Mouse (Mus musculus): ENCODE data around the gene Prelid1.

DNA sequence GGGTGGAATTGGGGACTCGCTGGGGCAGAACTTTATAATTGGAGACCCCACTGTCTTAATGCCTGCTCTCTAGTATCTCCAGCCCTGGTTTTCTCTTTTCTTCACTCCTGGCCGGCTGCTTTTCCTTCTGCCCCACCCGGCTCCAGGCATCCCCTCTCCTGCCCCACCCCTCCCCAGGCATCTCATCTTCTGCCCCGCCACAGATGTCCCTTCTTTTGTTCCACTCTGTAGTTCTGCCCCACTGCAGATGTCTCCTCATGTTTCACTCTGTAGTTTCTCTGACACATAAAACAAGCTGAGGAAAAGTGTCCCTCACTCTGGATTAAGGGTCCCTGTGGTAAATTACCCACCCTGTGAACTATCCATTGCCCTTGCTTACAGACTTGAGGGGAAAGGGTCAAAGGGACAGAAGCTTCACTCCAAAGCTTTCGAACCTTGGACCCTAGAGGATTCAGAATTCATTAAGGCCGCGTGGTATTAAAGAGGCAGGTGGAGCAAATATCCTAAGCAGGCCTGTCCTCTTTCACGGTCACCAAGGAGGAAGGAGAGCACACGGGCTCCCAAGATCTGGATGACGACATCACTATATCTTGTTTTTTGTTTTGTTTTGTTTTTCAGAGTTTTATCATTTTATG is 17.2 kb downstream of the Prelid1 start:
- no peak for TF ChIP-seq GATA1 (IDR thresholded peaks at IDR 0.05; ENCODE audit: borderline replicate concordance, low read length)
- TF ChIP-seq CTCF (IDR thresholded peaks at IDR 0.05; ENCODE audit: low read depth, low read length) = no peak
- no peak for TF ChIP-seq POLR2AphosphoS5 (IDR thresholded peaks at IDR 0.05; ENCODE audit: insufficient replicate concordance, low read depth, low read length)
